Mouse (Mus musculus): Measurements from ENCODE around the gene Col28a1. TPM values are rescaled to one million over a fixed set of nuclear protein-coding genes. Genes with fewer than 3 reads are reported as not detected.

The Col28a1 gene
- total and polyA plus RNA-seq, 3 experiments = not detected

DNA sequence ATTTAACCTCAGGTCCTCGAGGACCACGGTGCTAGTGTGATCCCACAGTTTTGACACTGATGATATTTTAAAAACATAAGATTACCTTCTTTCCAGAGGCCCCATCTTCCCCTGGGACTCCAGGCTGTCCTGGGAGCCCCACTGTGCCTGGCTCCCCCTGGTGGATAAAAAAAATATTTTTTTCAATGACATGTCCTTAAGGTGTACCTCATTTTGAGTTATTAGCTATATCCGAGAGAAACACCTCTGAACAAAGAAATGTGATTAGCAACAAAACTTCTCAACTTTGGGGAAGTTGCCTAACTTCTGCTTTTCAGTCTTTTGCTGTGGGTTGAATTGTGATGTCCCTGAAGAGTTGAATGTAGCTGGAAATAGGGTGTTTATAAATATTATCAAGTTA lies 105.6 kb downstream of the Col28a1 start:
- no peak for TF ChIP-seq ZKSCAN1 (IDR thresholded peaks at IDR 0.05; ENCODE audit: low read depth, low read length)
- TF ChIP-seq ZC3H11A (IDR thresholded peaks at IDR 0.05; ENCODE audit: low read depth, low read length) = 0 out of 2 replicates have a peak, but pooled peaks have one; percentile 15
- no peak for TF ChIP-seq UBTF (IDR thresholded peaks at IDR 0.05; ENCODE audit: borderline replicate concordance, insufficient read depth, low read depth, low read length)
- TF ChIP-seq RCOR1 (IDR thresholded peaks at IDR 0.05; ENCODE audit: low read depth, low read length) = no peak
- TF ChIP-seq SMC3 (IDR thresholded peaks at IDR 0.05; ENCODE audit: low read depth, low read length) = peak; percentile 72
- TF ChIP-seq CTCF (IDR thresholded peaks at IDR 0.05 in 2 of 3, conservative IDR thresholded peaks at IDR 0.05 in 1 of 3; ENCODE audit: control insufficient read depth in 1 of 3, insufficient read depth in 1 of 3, low read depth in 2 of 3, low read length in 3 of 3, poor library complexity in 1 of 3, severe bottlenecking in 1 of 3) = peak; percentile 33 to 61 (median 58); a peak in 5 of 6 replicates
- TF ChIP-seq MAZ (IDR thresholded peaks at IDR 0.05; ENCODE audit: low read depth, low read length) = no peak
- TF ChIP-seq SIN3A (IDR thresholded peaks at IDR 0.05; ENCODE audit: low read length) = no peak
- peak; percentile 43 for TF ChIP-seq RAD21 (IDR thresholded peaks at IDR 0.05; ENCODE audit: low read depth, low read length)
- no peak for TF ChIP-seq ELF1 (IDR thresholded peaks at IDR 0.05; ENCODE audit: low read depth, low read length)
- Histone ChIP-seq H3K9me3 (replicated peaks; ENCODE audit: insufficient read depth, low read length) (no peaks in the 10 kb centered on the region), H3K4me1 (ENCODE audit: control insufficient read depth in 1 of 2, insufficient read depth in 2 of 2, low read length in 2 of 2) (no peaks in the 10 kb centered on the region), H3K9ac (ENCODE audit: control insufficient read depth, low read depth, low read length, poor library complexity, severe bottlenecking) (no peak overlapping the region), H3K27me3 (ENCODE audit: control insufficient read depth in 1 of 2, insufficient read depth in 2 of 2, low read length in 2 of 2) (no peaks in the 10 kb centered on the region; a peak in 2 of 4 replicates), H3K4me3 (ENCODE audit: control insufficient read depth in 1 of 2, insufficient read depth in 1 of 2, low read depth in 2 of 2, low read length in 2 of 2) (no peak overlapping the region), H3K36me3 (ENCODE audit: control insufficient read depth in 1 of 2, insufficient read depth in 2 of 2, low read length in 2 of 2) (no peaks in the 10 kb centered on the region), H3K79me2 (ENCODE audit: control insufficient read depth, insufficient read depth, low read length, poor library complexity) (no peaks in the 10 kb centered on the region), H3K27ac (ENCODE audit: control insufficient read depth, low read depth, low read length) (no peak overlapping the region)
- peak; percentile 59 for DNase-seq (ENCODE audit: low read depth, low spot score)

GRCm38 (mm10) chr6:8084806-8085205 lies 107.6 kb downstream of the Col28a1 start:
- DNase-seq (ENCODE audit: low read depth, low spot score) = no peak
- Histone ChIP-seq H3K9me3 (replicated peaks; ENCODE audit: insufficient read depth, low read length) (no peaks in the 10 kb centered on the region), H3K4me3 (ENCODE audit: control insufficient read depth in 1 of 2, insufficient read depth in 1 of 2, low read depth in 2 of 2, low read length in 2 of 2) (no peak overlapping the region), H3K79me2 (ENCODE audit: control insufficient read depth, insufficient read depth, low read length, poor library complexity) (no peaks in the 10 kb centered on the region), H3K4me1 (ENCODE audit: control insufficient read depth in 1 of 2, insufficient read depth in 2 of 2, low read length in 2 of 2) (no peaks in the 10 kb centered on the region), H3K27ac (ENCODE audit: control insufficient read depth, low read depth, low read length) (no peak overlapping the region), H3K27me3 (ENCODE audit: control insufficient read depth in 1 of 2, insufficient read depth in 2 of 2, low read length in 2 of 2) (no peaks in the 10 kb centered on the region; a peak in 2 of 4 replicates), H3K9ac (ENCODE audit: control insufficient read depth, low read depth, low read length, poor library complexity, severe bottlenecking) (no peak overlapping the region), H3K36me3 (ENCODE audit: control insufficient read depth in 1 of 2, insufficient read depth in 2 of 2, low read length in 2 of 2) (no peaks in the 10 kb centered on the region)
- TF ChIP-seq BHLHE40 (IDR thresholded peaks at IDR 0.05; ENCODE audit: borderline replicate concordance, low read depth, low read length) = no peak
- TF ChIP-seq CTCF (IDR thresholded peaks at IDR 0.05 in 2 of 3, conservative IDR thresholded peaks at IDR 0.05 in 1 of 3; ENCODE audit: control insufficient read depth in 1 of 3, insufficient read depth in 1 of 3, low read depth in 2 of 3, low read length in 3 of 3, poor library complexity in 1 of 3, severe bottlenecking in 1 of 3) = no peak
- TF ChIP-seq SMC3 (IDR thresholded peaks at IDR 0.05; ENCODE audit: low read depth, low read length) = no peak
- no peak for TF ChIP-seq UBTF (IDR thresholded peaks at IDR 0.05; ENCODE audit: borderline replicate concordance, insufficient read depth, low read depth, low read length)
- TF ChIP-seq RAD21 (IDR thresholded peaks at IDR 0.05; ENCODE audit: low read depth, low read length) = no peak
- no peak for TF ChIP-seq CHD1 (IDR thresholded peaks at IDR 0.05; ENCODE audit: low read depth, low read length)
- TF ChIP-seq USF1 (IDR thresholded peaks at IDR 0.05; ENCODE audit: low read depth, low read length) = no peak
- no peak for TF ChIP-seq ZKSCAN1 (IDR thresholded peaks at IDR 0.05; ENCODE audit: low read depth, low read length)
- no peak for TF ChIP-seq USF2 (IDR thresholded peaks at IDR 0.05; ENCODE audit: borderline replicate concordance in 1 of 2, insufficient read depth in 1 of 2, low read depth in 1 of 2, low read length in 2 of 2)
- no peak for TF ChIP-seq NRF1 (IDR thresholded peaks at IDR 0.05; ENCODE audit: insufficient read depth, low read depth, low read length, poor library complexity, severe bottlenecking)
- TF ChIP-seq GATA1 (IDR thresholded peaks at IDR 0.05; ENCODE audit: low read depth, low read length) = no peak
- TF ChIP-seq MAZ (IDR thresholded peaks at IDR 0.05; ENCODE audit: low read depth, low read length) = no peak
- TF ChIP-seq HCFC1 (IDR thresholded peaks at IDR 0.05; ENCODE audit: low read depth, low read length) = no peak
- TF ChIP-seq MAX (IDR thresholded peaks at IDR 0.05; ENCODE audit: low read length) = no peak
- TF ChIP-seq ZMIZ1 (IDR thresholded peaks at IDR 0.05; ENCODE audit: low read depth, low read length) = no peak
- no peak for TF ChIP-seq POLR2AphosphoS2 (IDR thresholded peaks at IDR 0.05; ENCODE audit: low read length)

Data from MEL (cell line).